Mouse (Mus musculus) intestine, postnatal 0 days (tissue): Measurements from ENCODE around the gene Hecw1. TPM values are rescaled to one million over a fixed set of nuclear protein-coding genes. Genes with fewer than 3 reads are reported as not detected.

Source experiments
- ATAC-seq: fragments of 200-750 bp; cut with Nextera tagmentation; 2 replicates; pipeline ENCODE4 v1.8.0; 2017; ENCODE audit warnings: mild to moderate bottlenecking, moderate TSS enrichment, moderate library complexity
- H3K27ac ChIP-seq: fragments of 300-500 bp; sonication (generic); 2 replicates; pipeline ENCODE4 v1.5.1; 2014; ENCODE audit warnings: mild to moderate bottlenecking, low read depth, low read length, moderate library complexity
- H3K27me3 ChIP-seq: fragments of 300-500 bp; sonication (generic); replicated peaks from 2 replicates; pipeline ENCODE4 v1.6.1; 2014; ENCODE audit warnings: low read length, mixed read lengths; ENCODE audit not compliant: control insufficient read depth, insufficient read depth
- H3K36me3 ChIP-seq: fragments of 300-500 bp; sonication (generic); 2 replicates; pipeline ENCODE4 v1.6.1; 2014; ENCODE audit warnings: mild to moderate bottlenecking, moderate library complexity; ENCODE audit not compliant: control insufficient read depth, insufficient read depth
- H3K4me1 ChIP-seq: fragments of 300-500 bp; sonication (generic); replicated peaks from 2 replicates; pipeline ENCODE4 v1.6.1; 2014; ENCODE audit warnings: antibody characterized with exemption, low read length, mixed read lengths; ENCODE audit not compliant: control insufficient read depth, insufficient read depth
- H3K4me2 ChIP-seq: fragments of 300-500 bp; sonication (generic); replicated peaks from 2 replicates; pipeline ENCODE4 v1.6.1; 2014; ENCODE audit warnings: low read depth, mild to moderate bottlenecking, moderate library complexity
- H3K4me3 ChIP-seq: fragments of 300-500 bp; sonication (generic); 2 replicates; pipeline ENCODE4 v1.5.1; 2014; ENCODE audit warnings: low read depth, low read length
- H3K9ac ChIP-seq: fragments of 300-500 bp; sonication (generic); 2 replicates; pipeline ENCODE4 v1.6.1; 2014; ENCODE audit warnings: mild to moderate bottlenecking, low read depth, low read length
- H3K9me3 ChIP-seq: fragments of 300-500 bp; sonication (generic); 2 replicates; pipeline ENCODE4 v1.6.1; 2016; ENCODE audit warnings: mixed run types; ENCODE audit not compliant: control insufficient read depth
- CTCF ChIP-seq: sonication (generic); IDR thresholded peaks from 2 replicates; pipeline ENCODE4 v1.5.1; 2016; ENCODE audit warnings: low read depth, mild to moderate bottlenecking, control low read depth, antibody characterized with exemption, moderate library complexity
- WGBS: fragments of 180-500 bp; shearing (Covaris S2); extraction: QIAGEN DNeasy Blood & Tissue Kit; methylation state at CpG from one replicate; pipeline ENCODE4 v1.1.7; 2014; 5-methylcytosine and 5-hydroxymethylcytosine counted together
- polyA plus RNA-seq: library from polyadenylated mRNA; unstranded; fragments of >200 nt; fragmentation: Nextera tagmentation; extraction: Ambion mirVana; gene quantifications from 2 replicates; pipeline ENCODE4 v1.2.1, GENCODE M21; 2015

The Hecw1 gene
- polyA plus RNA-seq = 0.14 and 0.26 TPM in 2 replicates

DNA sequence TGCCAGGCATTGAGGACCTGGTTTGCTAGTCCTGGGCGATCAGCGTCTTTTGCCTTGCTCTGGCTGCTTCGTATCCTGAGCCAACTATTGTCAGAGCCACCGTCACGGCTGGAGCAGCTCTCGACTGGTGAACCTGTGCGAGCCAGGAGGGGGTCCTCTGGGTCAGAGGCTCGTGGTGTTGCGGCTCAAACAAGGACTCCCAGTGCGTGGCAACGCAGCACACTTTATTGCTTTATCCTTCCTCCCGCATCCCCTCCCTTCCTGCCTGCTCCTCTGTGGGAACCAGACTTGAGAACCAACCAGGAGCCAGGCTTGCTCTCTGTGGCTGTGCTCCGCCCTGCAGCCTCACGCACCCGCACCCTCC lies at the start of gene Hecw1:
Hecw1 (minus strand) TSS at position 323 of the 364 bp plus-strand sequence.
- no peaks in the 10 kb centered on the region for H3K4me1 ChIP-seq
- H3K27me3 ChIP-seq = peaks cover 21% of the 10 kb centered on the region; the same call in 1 of the 2 replicates
- ATAC-seq = no peak
- H3K27ac ChIP-seq = no peak within 1 kb of the TSS
- H3K9ac ChIP-seq = 0 out of 2 replicates have a peak within 1 kb of the TSS, but pooled peaks have one; percentile 7
- TF ChIP-seq CTCF = no peak
- no peaks in the 10 kb centered on the region for H3K36me3 ChIP-seq
- 2% methylated on average over 15 of the region's 15 CpGs for WGBS
- H3K4me2 ChIP-seq = peak within 1 kb of the TSS; percentile 67
- H3K9me3 ChIP-seq = no peaks in the 10 kb centered on the region
- H3K4me3 ChIP-seq = peak within 1 kb of the TSS; percentile 39

GRCm38 (mm10) chr13:14561336-14561735 lies 38.3 kb upstream of the Hecw1 start:
- ATAC-seq = no peak
- Histone ChIP-seq H3K4me3 (no peak overlapping the region), H3K4me1 (no peaks in the 10 kb centered on the region), H3K27ac (no peak overlapping the region), H3K27me3 (no peaks in the 10 kb centered on the region), H3K9ac (no peak overlapping the region), H3K4me2 (no peak overlapping the region), H3K36me3 (no peaks in the 10 kb centered on the region), H3K9me3 (no peaks in the 10 kb centered on the region)
- no peak for TF ChIP-seq CTCF
- 80% methylated on average over 1 of the region's 1 CpGs for WGBS

- Histone ChIP-seq H3K4me3 (no peak overlapping the region), H3K4me1 (no peaks in the 10 kb centered on the region), H3K9me3 (no peaks in the 10 kb centered on the region), H3K27ac (no peak overlapping the region), H3K9ac (no peak overlapping the region), H3K27me3 (no peaks in the 10 kb centered on the region), H3K36me3 (no peaks in the 10 kb centered on the region), H3K4me2 (no peak overlapping the region)
- TF ChIP-seq CTCF = no peak
- no peak for ATAC-seq
- WGBS = 77% methylated on average over 2 of the region's 2 CpGs
Measured at GRCm38 (mm10) chr13:14552628-14553027, 29.6 kb upstream of the Hecw1 start.

DNA sequence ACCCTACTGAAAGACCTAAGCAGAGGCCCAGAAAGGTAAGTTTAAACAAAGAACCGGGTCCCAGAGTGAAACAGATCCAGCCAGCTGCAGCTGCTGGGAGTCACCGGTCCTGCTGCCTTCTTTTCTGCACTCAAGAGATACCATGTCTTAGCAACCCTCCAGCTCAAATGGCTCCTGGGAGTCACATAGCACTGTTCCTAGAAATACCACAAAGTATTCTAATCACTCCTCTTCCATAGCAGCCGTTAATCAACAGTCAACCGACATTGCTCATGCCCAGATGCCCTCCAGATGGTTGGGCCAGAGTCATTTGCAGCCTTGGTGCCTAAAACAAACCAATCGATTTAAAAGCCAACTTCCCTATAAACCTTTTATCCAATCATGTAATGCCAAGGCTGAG lies 19.8 kb upstream of the Hecw1 start:
- no peaks in the 10 kb centered on the region for H3K4me1 ChIP-seq
- H3K9ac ChIP-seq = no peak overlapping the region
- no peak for TF ChIP-seq CTCF
- no peaks in the 10 kb centered on the region for H3K9me3 ChIP-seq
- no peak overlapping the region for H3K27ac ChIP-seq
- WGBS = 69% methylated on average over 5 of the region's 5 CpGs
- no peaks in the 10 kb centered on the region for H3K36me3 ChIP-seq
- ATAC-seq = no peak
- H3K4me3 ChIP-seq = no peak overlapping the region
- no peak overlapping the region for H3K4me2 ChIP-seq
- H3K27me3 ChIP-seq = no peaks in the 10 kb centered on the region

GRCm38 (mm10) chr13:14522128-14522905 lies 711 bp downstream of the Hecw1 start:
- no peak for TF ChIP-seq CTCF
- no peaks in the 10 kb centered on the region for H3K36me3 ChIP-seq
- peak overlapping the region; percentile 39 for H3K4me3 ChIP-seq
- H3K4me1 ChIP-seq = no peaks in the 10 kb centered on the region
- peaks cover 21% of the 10 kb centered on the region; the same call in 1 of the 2 replicates for H3K27me3 ChIP-seq
- peak; percentile 45 for ATAC-seq
- H3K4me2 ChIP-seq = peak overlapping the region; percentile 67
- no peak overlapping the region for H3K27ac ChIP-seq
- no peaks in the 10 kb centered on the region for H3K9me3 ChIP-seq
- whole genome bisulfite sequencing = 2% methylated on average over 38 of the region's 38 CpGs
- 0 out of 2 replicates have a peak overlapping the region, but pooled peaks have one; percentile 7 for H3K9ac ChIP-seq

DNA sequence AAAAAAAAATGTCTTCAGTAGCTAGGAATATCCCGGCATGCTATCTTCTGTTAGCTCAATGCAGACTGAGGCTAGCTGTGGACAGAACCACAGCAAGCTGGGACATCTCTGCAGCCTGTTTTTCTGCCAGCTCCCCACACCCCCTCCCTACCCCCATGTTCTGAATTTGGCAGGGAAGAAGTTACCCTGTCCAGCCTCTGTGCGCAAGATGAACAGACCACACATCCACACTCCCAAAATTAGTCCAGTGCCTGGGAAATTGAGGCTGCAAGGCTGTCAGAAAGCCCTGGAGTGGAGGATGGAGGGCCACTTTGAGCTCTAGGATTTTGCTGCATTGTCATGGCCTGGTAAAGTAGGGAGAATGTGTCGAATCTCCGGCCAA lies 1.3 kb downstream of the Hecw1 start:
- WGBS = 24% methylated on average over 4 of the region's 4 CpGs
- Histone ChIP-seq H3K9me3 (no peaks in the 10 kb centered on the region), H3K9ac (no peak overlapping the region), H3K4me1 (no peaks in the 10 kb centered on the region), H3K4me3 (peak overlapping the region; percentile 39; the same call in 1 of the 2 replicates), H3K27me3 (peaks cover 21% of the 10 kb centered on the region; the same call in 1 of the 2 replicates), H3K36me3 (no peaks in the 10 kb centered on the region), H3K4me2 (peak overlapping the region; percentile 67), H3K27ac (no peak overlapping the region)
- no peak for TF ChIP-seq CTCF
- no peak for ATAC-seq
